Mouse (Mus musculus) embryonic facial prominence, embryonic 15.5 days (tissue): ENCODE results near the gene Epha1. TPM values are rescaled to one million over a fixed set of nuclear protein-coding genes. Genes with fewer than 3 reads are reported as not detected.
A peak's percentile ranks its signal among the peaks of the same experiment; 100 is the strongest.

ENCODE experiments used
- ATAC-seq: fragments of 200-750 bp; cut with Nextera tagmentation; 2 replicates; pipeline ENCODE4 v1.8.0; 2017; ENCODE audit warnings: low read depth, moderate TSS enrichment; ENCODE audit not compliant: insufficient number of reproducible peaks, low FRiP score, low TSS enrichment
- H3K27ac ChIP-seq: fragments of 300-500 bp; sonication (generic); replicated peaks from 2 replicates; pipeline ENCODE4 v1.5.1; 2015; ENCODE audit warnings: mild to moderate bottlenecking, inconsistent platforms
- H3K27me3 ChIP-seq: fragments of 300-500 bp; sonication (generic); 2 replicates; pipeline ENCODE4 v1.6.1; 2015; ENCODE audit warnings: inconsistent platforms
- H3K36me3 ChIP-seq: fragments of 300-500 bp; sonication (generic); 2 replicates; pipeline ENCODE4 v1.6.1; 2015; ENCODE audit warnings: mild to moderate bottlenecking, inconsistent platforms
- H3K4me1 ChIP-seq: fragments of 300-500 bp; sonication (generic); 2 replicates; pipeline ENCODE4 v1.6.1; 2015; ENCODE audit warnings: inconsistent platforms
- H3K4me2 ChIP-seq: fragments of 300-500 bp; sonication (generic); replicated peaks from 2 replicates; pipeline ENCODE4 v1.6.1; 2015; ENCODE audit warnings: mild to moderate bottlenecking, inconsistent platforms
- H3K4me3 ChIP-seq: fragments of 300-500 bp; sonication (generic); replicated peaks from 2 replicates; pipeline ENCODE4 v1.5.1; 2015; ENCODE audit warnings: mild to moderate bottlenecking, inconsistent platforms
- H3K9ac ChIP-seq: fragments of 300-500 bp; sonication (generic); 2 replicates; pipeline ENCODE4 v1.6.1; 2015; ENCODE audit warnings: inconsistent platforms
- H3K9me3 ChIP-seq: fragments of 300-500 bp; sonication (generic); replicated peaks from 2 replicates; pipeline ENCODE4 v1.6.1; 2016; ENCODE audit warnings: inconsistent platforms
- WGBS: fragments of 180-500 bp; shearing (Covaris S2); methylation state at CpG from one replicate; pipeline ENCODE4 v1.1.7; 2015; 5-methylcytosine and 5-hydroxymethylcytosine counted together
- polyA plus RNA-seq: library from polyadenylated mRNA; unstranded; fragments of >200 nt; fragmentation: Nextera tagmentation; extraction: Ambion mirVana; gene quantifications from 2 replicates; pipeline ENCODE4 v1.2.1, GENCODE M21; 2015

Gene Epha1
- polyA plus RNA-seq, 1 experiment from 2014 or later, result 21.6 TPM

GRCm38 (mm10) chr6:42373669-42374430, 782 bp upstream of the Epha1 start:
- 35% methylated on average over 7 of the region's 7 CpGs for WGBS
- Histone ChIP-seq H3K9me3 (no peaks in the 10 kb centered on the region), H3K27ac (peak overlapping the region; percentile 55), H3K4me2 (peak overlapping the region; percentile 94), H3K27me3 (no peaks in the 10 kb centered on the region), H3K36me3 (no peaks in the 10 kb centered on the region), H3K4me1 (peaks cover 32% of the 10 kb centered on the region), H3K9ac (no peak overlapping the region), H3K4me3 (peak overlapping the region; percentile 60)
- ATAC-seq, result no peak

GRCm38 (mm10) chr6:42372421-42372815, 650 bp downstream of the Epha1 start:
- ATAC-seq, result 0 out of 2 replicates have a peak, but pooled peaks have one; percentile 26
- peak overlapping the region; percentile 94 for H3K4me2 ChIP-seq
- H3K36me3 ChIP-seq, result no peaks in the 10 kb centered on the region
- 10% methylated on average over 9 of the region's 9 CpGs for WGBS
- H3K27ac ChIP-seq, result peak overlapping the region; percentile 81
- H3K4me3 ChIP-seq, result peak overlapping the region; percentile 60
- no peaks in the 10 kb centered on the region for H3K27me3 ChIP-seq
- H3K9me3 ChIP-seq, result no peaks in the 10 kb centered on the region
- H3K4me1 ChIP-seq, result peaks cover 32% of the 10 kb centered on the region
- H3K9ac ChIP-seq, result no peak overlapping the region

- 0 out of 2 replicates have a peak, but pooled peaks have one; percentile 6 for ATAC-seq
- H3K27ac ChIP-seq, result peak overlapping the region; percentile 81
- H3K9ac ChIP-seq, result no peak overlapping the region
- H3K9me3 ChIP-seq, result no peaks in the 10 kb centered on the region
- no peaks in the 10 kb centered on the region for H3K36me3 ChIP-seq
- peaks cover 32% of the 10 kb centered on the region for H3K4me1 ChIP-seq
- H3K27me3 ChIP-seq, result no peaks in the 10 kb centered on the region
- WGBS, result 15% methylated on average over 3 of the region's 3 CpGs
- H3K4me2 ChIP-seq, result peak overlapping the region; percentile 94
- peak overlapping the region; percentile 60 for H3K4me3 ChIP-seq
Observed at GRCm38 (mm10) chr6:42372001-42372400, 1.1 kb downstream of the Epha1 start.

GRCm38 (mm10) chr6:42370630-42371363, 2.3 kb downstream of the Epha1 start:
- H3K4me1 ChIP-seq, result peaks cover 32% of the 10 kb centered on the region
- WGBS, result 42% methylated on average over 4 of the region's 4 CpGs
- H3K9me3 ChIP-seq, result no peaks in the 10 kb centered on the region
- no peaks in the 10 kb centered on the region for H3K27me3 ChIP-seq
- no peak for ATAC-seq
- no peak overlapping the region for H3K4me2 ChIP-seq
- no peaks in the 10 kb centered on the region for H3K36me3 ChIP-seq
- no peak overlapping the region for H3K9ac ChIP-seq
- H3K4me3 ChIP-seq, result no peak overlapping the region
- no peak overlapping the region for H3K27ac ChIP-seq

GRCm38 (mm10) chr6:42369870-42370269, 3.2 kb downstream of the Epha1 start:
- no peaks in the 10 kb centered on the region for H3K36me3 ChIP-seq
- no peaks in the 10 kb centered on the region for H3K9me3 ChIP-seq
- H3K27me3 ChIP-seq, result no peaks in the 10 kb centered on the region
- H3K27ac ChIP-seq, result no peak overlapping the region
- ATAC-seq, result no peak
- 27% methylated on average over 3 of the region's 3 CpGs for WGBS
- no peak overlapping the region for H3K4me3 ChIP-seq
- peaks cover 28% of the 10 kb centered on the region for H3K4me1 ChIP-seq
- H3K9ac ChIP-seq, result no peak overlapping the region
- no peak overlapping the region for H3K4me2 ChIP-seq

- Histone ChIP-seq H3K4me2 (no peak overlapping the region), H3K4me3 (no peak overlapping the region), H3K27me3 (no peaks in the 10 kb centered on the region), H3K27ac (no peak overlapping the region), H3K9me3 (no peaks in the 10 kb centered on the region), H3K4me1 (no peaks in the 10 kb centered on the region), H3K9ac (no peak overlapping the region), H3K36me3 (peaks cover 12% of the 10 kb centered on the region; the same call in 1 of the 2 replicates)
- ATAC-seq, result no peak
- 87% methylated on average over 6 of the region's 6 CpGs for WGBS
Observed at GRCm38 (mm10) chr6:42365215-42365614, 7.9 kb downstream of the Epha1 start.

GRCm38 (mm10) chr6:42364607-42365006, 8.5 kb downstream of the Epha1 start:
- WGBS, result 89% methylated on average over 15 of the region's 15 CpGs
- H3K4me1 ChIP-seq, result no peaks in the 10 kb centered on the region
- H3K9ac ChIP-seq, result no peak overlapping the region
- no peak for ATAC-seq
- H3K4me3 ChIP-seq, result no peak overlapping the region
- no peaks in the 10 kb centered on the region for H3K27me3 ChIP-seq
- H3K27ac ChIP-seq, result no peak overlapping the region
- H3K9me3 ChIP-seq, result no peaks in the 10 kb centered on the region
- peaks cover 18% of the 10 kb centered on the region; the same call in 1 of the 2 replicates for H3K36me3 ChIP-seq
- H3K4me2 ChIP-seq, result no peak overlapping the region

- H3K27ac ChIP-seq, result no peak overlapping the region
- H3K9me3 ChIP-seq, result no peaks in the 10 kb centered on the region
- H3K27me3 ChIP-seq, result no peaks in the 10 kb centered on the region
- H3K4me3 ChIP-seq, result no peak overlapping the region
- no peak for ATAC-seq
- no peaks in the 10 kb centered on the region for H3K4me1 ChIP-seq
- 89% methylated on average over 4 of the region's 4 CpGs for WGBS
- H3K9ac ChIP-seq, result no peak overlapping the region
- H3K4me2 ChIP-seq, result no peak overlapping the region
- H3K36me3 ChIP-seq, result peaks cover 24% of the 10 kb centered on the region
Observed at GRCm38 (mm10) chr6:42364066-42364465, 9.0 kb downstream of the Epha1 start.

- Histone ChIP-seq H3K4me3 (no peak overlapping the region), H3K4me1 (no peaks in the 10 kb centered on the region), H3K36me3 (peaks cover 35% of the 10 kb centered on the region), H3K27ac (no peak overlapping the region), H3K9ac (no peak overlapping the region), H3K4me2 (no peak overlapping the region), H3K27me3 (no peaks in the 10 kb centered on the region), H3K9me3 (no peaks in the 10 kb centered on the region)
- 60% methylated on average over 3 of the region's 3 CpGs for WGBS
- no peak for ATAC-seq
Observed at GRCm38 (mm10) chr6:42362974-42363373, 10.1 kb downstream of the Epha1 start.

GRCm38 (mm10) chr6:42362497-42362896, 10.6 kb downstream of the Epha1 start:
- H3K36me3 ChIP-seq, result peaks cover 40% of the 10 kb centered on the region
- ATAC-seq, result no peak
- no peak overlapping the region for H3K4me3 ChIP-seq
- no peaks in the 10 kb centered on the region for H3K27me3 ChIP-seq
- no peaks in the 10 kb centered on the region for H3K9me3 ChIP-seq
- no peak overlapping the region for H3K4me2 ChIP-seq
- H3K4me1 ChIP-seq, result no peaks in the 10 kb centered on the region
- WGBS, result 83% methylated on average over 1 of the region's 1 CpGs
- H3K27ac ChIP-seq, result no peak overlapping the region
- H3K9ac ChIP-seq, result no peak overlapping the region

- H3K9ac ChIP-seq, result no peak overlapping the region
- ATAC-seq, result no peak
- no peak overlapping the region for H3K4me3 ChIP-seq
- H3K36me3 ChIP-seq, result peaks cover 43% of the 10 kb centered on the region
- H3K4me2 ChIP-seq, result no peak overlapping the region
- no peaks in the 10 kb centered on the region for H3K9me3 ChIP-seq
- 56% methylated on average over 1 of the region's 1 CpGs for WGBS
- H3K27ac ChIP-seq, result no peak overlapping the region
- H3K4me1 ChIP-seq, result no peaks in the 10 kb centered on the region
- H3K27me3 ChIP-seq, result no peaks in the 10 kb centered on the region
Observed at GRCm38 (mm10) chr6:42362074-42362473, 11.0 kb downstream of the Epha1 start.
